Comparison of ENCODE assay signal across 7 mouse cellular contexts in genomic region chr2:26138252-26139033, GRCm38 (mm10). TPM values are rescaled to one million over a fixed set of nuclear protein-coding genes. Genes with fewer than 3 reads are reported as not detected.
DNase-seq lines count a peak whose midpoint lies in the region; ATAC-seq lines count a peak whose summit lies in the region.

No protein-coding gene starts in this region.

- DNase-seq in spleen, adult 12 weeks (ENCODE audit: low spot score), result peak; percentile 37
- DNase-seq in spleen, postnatal 14 days (ENCODE audit: low spot score in 2 of 2), result no peak
- no peak for DNase-seq in limb, embryonic 10.5 days (ENCODE audit: low spot score)
- DNase-seq in ovary, postnatal 36 days (ENCODE audit: low spot score), result no peak
- no peak for DNase-seq in layer of hippocampus, adult 18-20 months (ENCODE audit: low spot score in 2 of 2)

- H3K27ac ChIP-seq in limb, embryonic 10.5 days, result peak overlapping the region; percentile 94; the same call in 1 of the 2 replicates
- H3K27ac ChIP-seq in neural tube, embryonic 14.5 days (ENCODE audit: low read depth, low read length), result no peak overlapping the region

- H3K4me3 ChIP-seq in limb, embryonic 10.5 days, result peak overlapping the region; percentile 76; the same call in 1 of the 2 replicates
- no peak overlapping the region for H3K4me3 ChIP-seq in neural tube, embryonic 14.5 days (ENCODE audit: low read depth, low read length)

- 80% methylated on average over 31 of the region's 31 CpGs for WGBS in limb, embryonic 10.5 days
- 76% methylated on average over 31 of the region's 31 CpGs for WGBS in neural tube, embryonic 14.5 days

- H3K9ac ChIP-seq in neural tube, embryonic 14.5 days (replicated peaks; ENCODE audit: low read depth, low read length), result no peak overlapping the region

- H3K4me2 ChIP-seq in neural tube, embryonic 14.5 days (ENCODE audit: low read depth, low read length), result peak overlapping the region; percentile 89

- H3K4me1 ChIP-seq in limb, embryonic 10.5 days, result peaks cover 37% of the 10 kb centered on the region
- H3K4me1 ChIP-seq in neural tube, embryonic 14.5 days (ENCODE audit: control insufficient read depth, insufficient read depth, low read length), result peaks cover 17% of the 10 kb centered on the region

- no peaks in the 10 kb centered on the region for H3K27me3 ChIP-seq in limb, embryonic 10.5 days (ENCODE audit: low read depth, poor library complexity, severe bottlenecking)
- H3K27me3 ChIP-seq in neural tube, embryonic 14.5 days (ENCODE audit: control insufficient read depth, insufficient read depth, low read length), result no peaks in the 10 kb centered on the region

- peaks cover 25% of the 10 kb centered on the region for H3K36me3 ChIP-seq in limb, embryonic 10.5 days
- H3K36me3 ChIP-seq in neural tube, embryonic 14.5 days (ENCODE audit: control insufficient read depth, insufficient read depth, low read length), result peaks cover 2% of the 10 kb centered on the region; the same call in 1 of the 2 replicates

- ATAC-seq in erythroblast, adult 5-6 weeks (replicated peaks; ENCODE audit: low FRiP score, poor library complexity, severe bottlenecking), result peak; percentile 18; the same call in 1 of the 2 replicates
- no peak for ATAC-seq in neural tube, embryonic 14.5 days (ENCODE audit: low read depth)

- no peaks in the 10 kb centered on the region for H3K9me3 ChIP-seq in limb, embryonic 10.5 days (replicated peaks)
- no peaks in the 10 kb centered on the region for H3K9me3 ChIP-seq in neural tube, embryonic 14.5 days (ENCODE audit: control insufficient read depth, low read length)

RNA-seq across cellular contexts. Expression of gene Nacc2, which starts 15.4 kb away (rescaled TPM):
- 1.0 TPM in 1 of 2 replicates, not detected in the other for total RNA-seq in erythroblast, adult 5-6 weeks (2015; ENCODE audit: low replicate concordance)
- total RNA-seq in erythroblast, adult 5-6 weeks (2017; ENCODE audit: low replicate concordance), result 0.77 and 3.3 TPM in 2 replicates
- 3.2 and 3.6 TPM in 2 replicates for polyA plus RNA-seq in limb, embryonic 10.5 days (2016; fragmentation: Nextera tagmentation; extraction: Ambion mirVana)
- 14.5 and 18.3 TPM in 2 replicates for polyA plus RNA-seq in neural tube, embryonic 14.5 days (2014; fragmentation: Nextera tagmentation; extraction: Ambion mirVana)
- total RNA-seq in layer of hippocampus, adult 18-20 months (2021), result 10 to 100 TPM; 64.6 to 78.3 TPM

Comparison
In these comparisons a context has a peak if more than half of its experiments do, and no peak if none do; other contexts are left out.
1. RNA of gene Nacc2, which starts 15.4 kb away (total RNA-seq): 64.6 to 78.3 TPM in layer of hippocampus, adult 18-20 months; 0.77 to 3.3 TPM in erythroblast, adult 5-6 weeks; every median in the first group is over 10 times any median in the second.